Comparison of ENCODE assay signal across 7 mouse cellular contexts in the genomic region with DNA sequence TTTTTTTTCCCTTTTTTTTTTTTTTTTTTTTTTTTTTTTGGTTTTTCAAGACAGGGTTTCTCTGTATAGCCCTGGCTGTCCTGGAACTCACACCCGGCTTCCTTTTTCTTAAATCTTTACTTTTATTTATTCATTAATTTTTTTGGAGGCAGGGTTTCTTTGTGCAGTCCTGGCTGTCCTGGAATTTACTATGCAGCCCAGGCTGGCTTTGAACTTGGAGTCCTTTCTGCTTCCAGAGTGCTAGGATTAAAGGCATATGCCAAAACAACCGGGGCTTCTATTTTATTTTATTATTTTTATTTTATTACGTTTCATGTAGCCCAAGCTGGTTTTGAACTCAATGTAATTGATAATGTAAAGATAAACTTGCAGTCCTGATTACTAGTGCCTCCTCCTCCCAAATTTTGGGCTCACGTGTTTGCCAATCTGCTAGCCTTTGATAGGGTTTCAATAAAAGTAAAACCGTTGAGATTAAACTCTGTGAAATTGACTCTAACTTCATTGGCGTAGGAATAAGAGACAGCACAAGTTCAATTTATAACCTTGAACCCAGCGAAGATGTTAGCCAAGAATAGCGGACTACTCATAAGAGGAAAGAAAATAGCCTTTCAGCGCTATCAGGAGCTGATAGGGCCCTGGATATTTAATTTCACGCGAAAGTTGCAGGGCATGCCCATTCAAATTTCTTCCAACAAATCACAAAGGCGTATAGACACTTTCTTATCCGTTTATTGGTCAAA. TPM values are rescaled to one million over a fixed set of nuclear protein-coding genes. Genes with fewer than 3 reads are reported as not detected.
DNase-seq lines count a peak whose midpoint lies in the region; ATAC-seq lines count a peak whose summit lies in the region.

No protein-coding gene starts in this region.

- H3K4me1 ChIP-seq in neural tube, embryonic 11.5 days (ENCODE audit: control insufficient read depth, insufficient read depth, low read length), result peaks cover 13% of the 10 kb centered on the region
- peaks cover 36% of the 10 kb centered on the region for H3K4me1 ChIP-seq in forebrain, embryonic 15.5 days
- peaks cover 30% of the 10 kb centered on the region for H3K4me1 ChIP-seq in liver, embryonic 12.5 days

- peak overlapping the region; percentile 100 for H3K4me3 ChIP-seq in neural tube, embryonic 11.5 days (ENCODE audit: low read depth, low read length)
- H3K4me3 ChIP-seq in forebrain, embryonic 15.5 days, result peak overlapping the region; percentile 86
- H3K4me3 ChIP-seq in liver, embryonic 12.5 days, result peak overlapping the region; percentile 100

- WGBS in neural tube, embryonic 11.5 days, result 12% methylated on average over 13 of the region's 13 CpGs
- 12% methylated on average over 13 of the region's 13 CpGs for WGBS in forebrain, embryonic 15.5 days
- whole genome bisulfite sequencing in liver, embryonic 12.5 days (ENCODE audit: insufficient replicate concordance), result 10% methylated on average over 13 of the region's 13 CpGs

- no peaks in the 10 kb centered on the region for H3K9me3 ChIP-seq in neural tube, embryonic 11.5 days (ENCODE audit: control insufficient read depth, low read length)
- no peaks in the 10 kb centered on the region for H3K9me3 ChIP-seq in forebrain, embryonic 15.5 days
- no peaks in the 10 kb centered on the region for H3K9me3 ChIP-seq in liver, embryonic 12.5 days (replicated peaks)

- no peak overlapping the region for H3K27ac ChIP-seq in neural tube, embryonic 11.5 days (ENCODE audit: low read depth, low read length)
- no peak overlapping the region for H3K27ac ChIP-seq in forebrain, embryonic 15.5 days (replicated peaks)
- peak overlapping the region; percentile 70 for H3K27ac ChIP-seq in liver, embryonic 12.5 days

- peaks cover 2% of the 10 kb centered on the region; the same call in 1 of the 2 replicates for H3K36me3 ChIP-seq in neural tube, embryonic 11.5 days (ENCODE audit: control insufficient read depth, insufficient read depth, low read length)
- peaks cover 17% of the 10 kb centered on the region for H3K36me3 ChIP-seq in forebrain, embryonic 15.5 days
- peaks cover 34% of the 10 kb centered on the region for H3K36me3 ChIP-seq in liver, embryonic 12.5 days

- no peak overlapping the region for H3K9ac ChIP-seq in neural tube, embryonic 11.5 days (ENCODE audit: low read length)
- no peak overlapping the region for H3K9ac ChIP-seq in forebrain, embryonic 15.5 days (replicated peaks)
- peak overlapping the region; percentile 47 for H3K9ac ChIP-seq in liver, embryonic 12.5 days

- H3K4me2 ChIP-seq in neural tube, embryonic 11.5 days (ENCODE audit: low read depth), result peak overlapping the region; percentile 33
- H3K4me2 ChIP-seq in forebrain, embryonic 15.5 days (replicated peaks), result peak overlapping the region; percentile 44
- peak overlapping the region; percentile 68 for H3K4me2 ChIP-seq in liver, embryonic 12.5 days

- no peak for ATAC-seq in neural tube, embryonic 11.5 days (ENCODE audit: insufficient read depth, low FRiP score, low TSS enrichment)
- no peak for ATAC-seq in forebrain, embryonic 15.5 days (replicated peaks)
- no peak for ATAC-seq in liver, embryonic 12.5 days
- no peak for ATAC-seq in frontal cortex, adult (ENCODE audit: low TSS enrichment)

- H3K27me3 ChIP-seq in neural tube, embryonic 11.5 days (ENCODE audit: control insufficient read depth, insufficient read depth, low read length), result no peaks in the 10 kb centered on the region
- no peaks in the 10 kb centered on the region for H3K27me3 ChIP-seq in forebrain, embryonic 15.5 days
- no peaks in the 10 kb centered on the region for H3K27me3 ChIP-seq in liver, embryonic 12.5 days (replicated peaks)

- DNase-seq in neural tube, embryonic 11.5 days (ENCODE audit: low spot score), result no peak
- DNase-seq in neural tube, embryonic 10.5 days (ENCODE audit: extremely low spot score, low spot score), result no peak
- DNase-seq in right cerebral cortex, adult 18-20 months, result no peak
- no peak for DNase-seq in cerebellum, postnatal 14 days

RNA-seq across cellular contexts. Expression of gene Sfpq, which starts 0.5 kb away (rescaled TPM):
- 155 and 163 TPM in 2 replicates for polyA plus RNA-seq in neural tube, embryonic 11.5 days (2014; fragmentation: Nextera tagmentation; extraction: Ambion mirVana)
- polyA plus RNA-seq in forebrain, embryonic 15.5 days (2015; fragmentation: Nextera tagmentation; extraction: Ambion mirVana), result 98.9 and 102 TPM in 2 replicates
- polyA plus RNA-seq in liver, embryonic 12.5 days (2016; fragmentation: Nextera tagmentation; extraction: Ambion mirVana), result 87.6 and 87.8 TPM in 2 replicates

RNA-seq across cellular contexts. Expression of gene Zmym1, which starts 40.4 kb away (rescaled TPM):
- polyA plus RNA-seq in neural tube, embryonic 11.5 days (2014; fragmentation: Nextera tagmentation; extraction: Ambion mirVana), result 33.5 and 37.9 TPM in 2 replicates
- 28.3 and 31.3 TPM in 2 replicates for polyA plus RNA-seq in forebrain, embryonic 15.5 days (2015; fragmentation: Nextera tagmentation; extraction: Ambion mirVana)
- polyA plus RNA-seq in liver, embryonic 12.5 days (2016; fragmentation: Nextera tagmentation; extraction: Ambion mirVana), result 13.7 and 15.2 TPM in 2 replicates

RNA-seq across cellular contexts. Expression of gene Zmym4, which starts 52.6 kb away (rescaled TPM):
- polyA plus RNA-seq in neural tube, embryonic 11.5 days (2014; fragmentation: Nextera tagmentation; extraction: Ambion mirVana), result 24.2 and 30.4 TPM in 2 replicates
- 26.3 and 31.3 TPM in 2 replicates for polyA plus RNA-seq in forebrain, embryonic 15.5 days (2015; fragmentation: Nextera tagmentation; extraction: Ambion mirVana)
- polyA plus RNA-seq in liver, embryonic 12.5 days (2016; fragmentation: Nextera tagmentation; extraction: Ambion mirVana), result 8.1 and 8.8 TPM in 2 replicates

RNA-seq across cellular contexts. Expression of gene Zmym6, which starts 56.6 kb away (rescaled TPM):
- 28.3 and 30.0 TPM in 2 replicates for polyA plus RNA-seq in neural tube, embryonic 11.5 days (2014; fragmentation: Nextera tagmentation; extraction: Ambion mirVana)
- polyA plus RNA-seq in forebrain, embryonic 15.5 days (2015; fragmentation: Nextera tagmentation; extraction: Ambion mirVana), result 32.6 and 35.0 TPM in 2 replicates
- 5.6 and 6.8 TPM in 2 replicates for polyA plus RNA-seq in liver, embryonic 12.5 days (2016; fragmentation: Nextera tagmentation; extraction: Ambion mirVana)
